9 mouse cellular contexts compared by ENCODE assay signal in the genomic region with DNA sequence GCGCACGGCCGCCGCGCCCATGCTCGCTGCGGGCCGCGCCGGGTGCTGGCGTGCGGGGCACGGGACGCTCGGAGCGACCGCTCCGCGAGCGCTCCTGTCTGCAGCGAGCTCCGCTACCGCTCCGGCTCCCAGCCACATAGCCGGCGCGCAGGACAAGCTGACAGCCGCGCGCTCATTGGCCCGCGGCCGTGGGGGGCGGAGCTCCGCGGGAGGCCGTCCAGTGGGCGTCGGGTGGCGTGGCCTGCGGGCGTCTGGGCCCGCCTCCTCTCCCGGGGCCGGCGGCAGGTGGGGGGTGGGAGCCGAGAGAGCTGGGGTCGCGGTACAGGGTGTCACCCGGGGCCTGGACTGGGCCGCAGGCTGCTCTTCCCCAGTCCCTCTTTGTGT. TPM values are rescaled to one million over a fixed set of nuclear protein-coding genes. Genes with fewer than 3 reads are reported as not detected.
A peak's percentile ranks its signal among the peaks of the same experiment; 100 is the strongest.
DNase-seq lines count a peak whose midpoint lies in the region; ATAC-seq and TF ChIP-seq lines count a peak whose summit lies in the region.
"Had no signal": no experiment of that assay in that cellular context is flagged by ENCODE, and none has a peak within 500 bp of the region (broad histone marks: within the 10 kb centered on the region; RNA-seq: fewer than 3 reads in every experiment).

Gene Scube1, minus strand, starts transcription at position 136 of the 384 bp plus-strand sequence.

- ATAC-seq in granulocyte monocyte progenitor cell, adult 5-6 weeks (replicated peaks; ENCODE audit: poor library complexity, severe bottlenecking) = peak; percentile 79
- ATAC-seq in intestine, postnatal 0 days = peak; percentile 86
- no peak for ATAC-seq in inflammation-experienced regulatory T-cells, adult 6 months

- intact Hi-C loops in left cerebral cortex, postnatal 14 days (cut with DNase I) = loop anchor here (5.0 kb wide), 1 partner anchor 63 kb away; no protein-coding TSS in a partner anchor

- peak within 1 kb of the TSS; percentile 86 for H3K4me3 ChIP-seq in embryonic facial prominence, embryonic 10.5 days
- H3K4me3 ChIP-seq in intestine, postnatal 0 days (ENCODE audit: low read depth, low read length) = peak within 1 kb of the TSS; percentile 53
- H3K4me3 ChIP-seq in small intestine, adult 2 months (ENCODE audit: low read depth, low read length) = peak within 1 kb of the TSS; percentile 75

- DNase-seq in adrenal gland, postnatal 36 days = peak; percentile 93 to 96
- peak; percentile 95 for DNase-seq in embryonic facial prominence, embryonic 10.5 days (ENCODE audit: low spot score)
- peak; percentile 85 to 89 for DNase-seq in left cerebral cortex, postnatal 14 days (ENCODE audit: low spot score in 2 of 2)
- peak; percentile 92 for DNase-seq in mesoderm, embryonic 11.5 days (ENCODE audit: low read depth, low spot score)

- peaks cover 28% of the 10 kb centered on the region for H3K36me3 ChIP-seq in embryonic facial prominence, embryonic 10.5 days (replicated peaks)
- H3K36me3 ChIP-seq in intestine, postnatal 0 days (ENCODE audit: control insufficient read depth, insufficient read depth) = no peaks in the 10 kb centered on the region
- no peaks in the 10 kb centered on the region for H3K36me3 ChIP-seq in small intestine, adult 2 months (ENCODE audit: control insufficient read depth, insufficient read depth, low read length)

- TF ChIP-seq CTCF in intestine, postnatal 0 days (IDR thresholded peaks at IDR 0.05; ENCODE audit: low read depth) = peak; percentile 30
- no peak for TF ChIP-seq CTCF in small intestine, adult 2 months (IDR thresholded peaks at IDR 0.05; ENCODE audit: extremely low read depth, insufficient read length, insufficient replicate concordance, low read depth, low read length)

- H3K4me2 ChIP-seq in intestine, postnatal 0 days (replicated peaks; ENCODE audit: low read depth) = peak within 1 kb of the TSS; percentile 98

- peak within 1 kb of the TSS; percentile 90 for H3K27ac ChIP-seq in embryonic facial prominence, embryonic 10.5 days (replicated peaks)
- no peak within 1 kb of the TSS for H3K27ac ChIP-seq in intestine, postnatal 0 days (ENCODE audit: low read depth, low read length)
- H3K27ac ChIP-seq in small intestine, adult 2 months (ENCODE audit: insufficient read depth, low read depth, low read length) = no peak within 1 kb of the TSS
- H3K27ac ChIP-seq: macrophage had no signal

- H3K9ac ChIP-seq in intestine, postnatal 0 days (ENCODE audit: low read depth, low read length) = peak within 1 kb of the TSS; percentile 38; the same call in 1 of the 2 replicates

- peaks cover 92% of the 10 kb centered on the region for H3K27me3 ChIP-seq in embryonic facial prominence, embryonic 10.5 days (replicated peaks; ENCODE audit: low read depth, poor library complexity, severe bottlenecking)
- H3K27me3 ChIP-seq in intestine, postnatal 0 days (replicated peaks; ENCODE audit: control insufficient read depth, insufficient read depth, low read length) = peaks cover 54% of the 10 kb centered on the region
- H3K27me3 ChIP-seq in small intestine, adult 2 months (ENCODE audit: control insufficient read depth, insufficient read depth, low read length) = peaks cover 20% of the 10 kb centered on the region

- H3K9me3 ChIP-seq in embryonic facial prominence, embryonic 10.5 days = no peaks in the 10 kb centered on the region
- no peaks in the 10 kb centered on the region for H3K9me3 ChIP-seq in intestine, postnatal 0 days (ENCODE audit: control insufficient read depth)

- WGBS in embryonic facial prominence, embryonic 10.5 days = 0% methylated on average over 51 of the region's 51 CpGs
- WGBS in intestine, postnatal 0 days = under 1% methylated on average over 47 of the region's 51 CpGs
- WGBS in small intestine, adult 2 months = 2% methylated on average over 50 of the region's 51 CpGs

- TF ChIP-seq POLR2A in small intestine, adult 2 months (IDR thresholded peaks at IDR 0.05; ENCODE audit: low read depth, low read length) = no peak

- H3K4me1 ChIP-seq in embryonic facial prominence, embryonic 10.5 days = peaks cover 77% of the 10 kb centered on the region
- no peaks in the 10 kb centered on the region for H3K4me1 ChIP-seq in intestine, postnatal 0 days (replicated peaks; ENCODE audit: control insufficient read depth, insufficient read depth, low read length)
- 0 out of 2 replicates have a peak, but pooled peaks cover 3% of the 10 kb centered on the region for H3K4me1 ChIP-seq in small intestine, adult 2 months (ENCODE audit: control insufficient read depth, insufficient read depth, insufficient read length, low read length)

RNA-seq across cellular contexts. Expression of gene Scube1, which starts in this region (rescaled TPM):
- total RNA-seq in adrenal gland, postnatal 36 days (2021) = 1 to 10 TPM; 4.4 to 4.6 TPM
- 51.4 and 52.4 TPM in 2 replicates for polyA plus RNA-seq in embryonic facial prominence, embryonic 10.5 days (2016; fragmentation: Nextera tagmentation; extraction: Ambion mirVana)
- not detected in 2 replicates for total RNA-seq in granulocyte monocyte progenitor cell, adult 5-6 weeks (2014; fragmentation: Nextera tagmentation)
- not detected in 2 replicates for total RNA-seq in granulocyte monocyte progenitor cell, adult 5-6 weeks (2017)
- 2.5 and 2.7 TPM in 2 replicates for polyA plus RNA-seq in intestine, postnatal 0 days (2015; fragmentation: Nextera tagmentation; extraction: Ambion mirVana)
- 10 to 100 TPM; 58.6 to 65.6 TPM for total RNA-seq in left cerebral cortex, postnatal 14 days (2021)
- 10.5 and 19.3 TPM in 2 replicates for polyA plus RNA-seq in small intestine, adult 2 months (2012; rRNA removed)
- not detected for polyA plus RNA-seq in inflammation-experienced regulatory T-cells, adult 6 months (2017; shearing (Covaris generic))
- polyA plus RNA-seq: macrophage had no signal

Comparison
In these comparisons a context has a peak if more than half of its experiments do, and no peak if none do; other contexts are left out.
1. RNA of gene Scube1 (total RNA-seq): 58.6 to 65.6 TPM in left cerebral cortex, postnatal 14 days; 4.4 to 4.6 TPM in adrenal gland, postnatal 36 days and not detected in granulocyte monocyte progenitor cell, adult 5-6 weeks; every median in the first group is over 10 times any median in the second.
2. Peak in ATAC-seq in granulocyte monocyte progenitor cell, adult 5-6 weeks; RNA of the gene not detected or under 1 TPM.
3. Peak in every context shown above with its lines, with median percentiles within 50 percentile points of each other: DNase-seq and H3K4me3 ChIP-seq.